In the genomic region with DNA sequence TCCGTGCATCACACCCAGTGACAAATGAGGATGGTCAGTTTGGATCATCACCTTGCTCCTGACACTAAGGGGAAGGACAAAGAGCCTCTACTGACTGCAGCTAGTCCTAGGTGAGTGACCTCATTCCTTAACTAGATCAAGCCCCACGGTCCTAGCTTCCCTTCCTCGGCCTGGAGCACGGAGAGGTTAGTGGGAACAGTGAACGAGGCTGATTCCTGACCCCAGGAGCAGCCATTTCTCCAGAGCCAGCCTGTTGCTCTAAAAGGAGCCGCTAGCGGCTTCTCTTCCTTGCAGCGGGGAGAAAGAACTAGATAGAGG, we compare ENCODE assay signal across 8 mouse cellular contexts. TPM values are rescaled to one million over a fixed set of nuclear protein-coding genes. Genes with fewer than 3 reads are reported as not detected.
DNase-seq lines count a peak whose midpoint lies in the region; ATAC-seq lines count a peak whose summit lies in the region.

No protein-coding gene starts in this region.

- WGBS in heart, embryonic 10.5 days: 14% methylated on average over 8 of the region's 8 CpGs
- WGBS in embryonic facial prominence, embryonic 11.5 days: 27% methylated on average over 8 of the region's 8 CpGs
- WGBS in limb, embryonic 12.5 days: 16% methylated on average over 8 of the region's 8 CpGs
- WGBS in stomach, embryonic 15.5 days: 3% methylated on average over 8 of the region's 8 CpGs

- H3K36me3 ChIP-seq in heart, embryonic 10.5 days: peaks cover 55% of the 10 kb centered on the region
- H3K36me3 ChIP-seq in embryonic facial prominence, embryonic 11.5 days (replicated peaks; ENCODE audit: control insufficient read depth, insufficient read depth, low read depth, low read length): peaks cover 18% of the 10 kb centered on the region
- H3K36me3 ChIP-seq in limb, embryonic 12.5 days: peaks cover 46% of the 10 kb centered on the region
- H3K36me3 ChIP-seq in stomach, embryonic 15.5 days: peaks cover 30% of the 10 kb centered on the region

- H3K9ac ChIP-seq in embryonic facial prominence, embryonic 11.5 days (replicated peaks; ENCODE audit: low read length): peak overlapping the region; percentile 93
- H3K9ac ChIP-seq in limb, embryonic 12.5 days (replicated peaks): peak overlapping the region; percentile 93
- peak overlapping the region; percentile 80 for H3K9ac ChIP-seq in stomach, embryonic 15.5 days

- H3K27me3 ChIP-seq in heart, embryonic 10.5 days (ENCODE audit: insufficient read depth, poor library complexity, severe bottlenecking): no peaks in the 10 kb centered on the region
- H3K27me3 ChIP-seq in embryonic facial prominence, embryonic 11.5 days (ENCODE audit: control insufficient read depth, insufficient read depth, low read length): no peaks in the 10 kb centered on the region
- H3K27me3 ChIP-seq in limb, embryonic 12.5 days: no peaks in the 10 kb centered on the region
- no peaks in the 10 kb centered on the region for H3K27me3 ChIP-seq in stomach, embryonic 15.5 days (replicated peaks)

- peaks cover 45% of the 10 kb centered on the region for H3K4me1 ChIP-seq in heart, embryonic 10.5 days
- H3K4me1 ChIP-seq in embryonic facial prominence, embryonic 11.5 days (ENCODE audit: control insufficient read depth, insufficient read depth, low read length): peaks cover 4% of the 10 kb centered on the region; the same call in 1 of the 2 replicates
- H3K4me1 ChIP-seq in limb, embryonic 12.5 days (replicated peaks): peaks cover 20% of the 10 kb centered on the region
- H3K4me1 ChIP-seq in stomach, embryonic 15.5 days: peaks cover 18% of the 10 kb centered on the region

- H3K4me2 ChIP-seq in embryonic facial prominence, embryonic 11.5 days (ENCODE audit: low read depth, low read length): peak overlapping the region; percentile 87
- H3K4me2 ChIP-seq in limb, embryonic 12.5 days: peak overlapping the region; percentile 94
- peak overlapping the region; percentile 87 for H3K4me2 ChIP-seq in stomach, embryonic 15.5 days

- no peak for ATAC-seq in embryonic facial prominence, embryonic 11.5 days (replicated peaks; ENCODE audit: insufficient number of reproducible peaks, low FRiP score, low TSS enrichment, low read depth)
- ATAC-seq in limb, embryonic 12.5 days (ENCODE audit: insufficient number of reproducible peaks, insufficient read depth, low FRiP score, low TSS enrichment, low read depth): no peak
- ATAC-seq in stomach, embryonic 15.5 days (ENCODE audit: insufficient read depth, low FRiP score, low read depth): no peak

- no peak for DNase-seq in heart, embryonic 10.5 days (ENCODE audit: low spot score)
- DNase-seq in heart, postnatal 10 days: no peak
- DNase-seq in 3T3-L1 (ENCODE audit: low read depth, low spot score): peak; percentile 48
- DNase-seq in embryonic facial prominence, embryonic 11.5 days (ENCODE audit: low spot score): no peak
- DNase-seq in layer of hippocampus, adult 9-10 months (ENCODE audit: low spot score): no peak
- no peak for DNase-seq in right cerebral cortex, postnatal 36 days (ENCODE audit: low spot score in 2 of 2)

- peak overlapping the region; percentile 73 for H3K4me3 ChIP-seq in heart, embryonic 10.5 days
- H3K4me3 ChIP-seq in embryonic facial prominence, embryonic 11.5 days (ENCODE audit: low read depth, low read length): peak overlapping the region; percentile 74
- peak overlapping the region; percentile 77 for H3K4me3 ChIP-seq in limb, embryonic 12.5 days (replicated peaks)
- H3K4me3 ChIP-seq in stomach, embryonic 15.5 days (replicated peaks): peak overlapping the region; percentile 85

- intact Hi-C loops in heart, postnatal 10 days (cut with DNase I): no loop called here

- H3K9me3 ChIP-seq in heart, embryonic 10.5 days: no peaks in the 10 kb centered on the region
- H3K9me3 ChIP-seq in embryonic facial prominence, embryonic 11.5 days (replicated peaks; ENCODE audit: control insufficient read depth, low read length): no peaks in the 10 kb centered on the region
- no peaks in the 10 kb centered on the region for H3K9me3 ChIP-seq in limb, embryonic 12.5 days
- no peaks in the 10 kb centered on the region for H3K9me3 ChIP-seq in stomach, embryonic 15.5 days

- H3K27ac ChIP-seq in heart, embryonic 10.5 days: peak overlapping the region; percentile 99
- H3K27ac ChIP-seq in embryonic facial prominence, embryonic 11.5 days (replicated peaks; ENCODE audit: low read depth, low read length): peak overlapping the region; percentile 68
- peak overlapping the region; percentile 94 for H3K27ac ChIP-seq in limb, embryonic 12.5 days
- H3K27ac ChIP-seq in stomach, embryonic 15.5 days: peak overlapping the region; percentile 93

RNA-seq across cellular contexts. Expression of gene Tnnc1, which starts 2.9 kb away (rescaled TPM):
- 1,899 and 2,942 TPM in 2 replicates for polyA plus RNA-seq in heart, embryonic 10.5 days (2016; fragmentation: Nextera tagmentation; extraction: Ambion mirVana)
- 1,000 to 10,000 TPM; 5,439 to 5,458 TPM for total RNA-seq in heart, postnatal 10 days (2021)
- 10.0 and 25.3 TPM in 2 replicates for polyA plus RNA-seq in embryonic facial prominence, embryonic 11.5 days (2014; fragmentation: Nextera tagmentation; extraction: Ambion mirVana)
- polyA plus RNA-seq in limb, embryonic 12.5 days (2016; fragmentation: Nextera tagmentation; extraction: Ambion mirVana): 140 and 161 TPM in 2 replicates
- 7.1 and 9.8 TPM in 2 replicates for polyA plus RNA-seq in stomach, embryonic 15.5 days (2015; fragmentation: Nextera tagmentation; extraction: Ambion mirVana)

RNA-seq across cellular contexts. Expression of gene Nisch, which starts 11.5 kb away (rescaled TPM):
- 457 and 500 TPM in 2 replicates for polyA plus RNA-seq in heart, embryonic 10.5 days (2016; fragmentation: Nextera tagmentation; extraction: Ambion mirVana)
- total RNA-seq in heart, postnatal 10 days (2021): 100 to 1,000 TPM; 234 to 236 TPM
- polyA plus RNA-seq in embryonic facial prominence, embryonic 11.5 days (2014; fragmentation: Nextera tagmentation; extraction: Ambion mirVana): 270 and 277 TPM in 2 replicates
- 507 and 522 TPM in 2 replicates for polyA plus RNA-seq in limb, embryonic 12.5 days (2016; fragmentation: Nextera tagmentation; extraction: Ambion mirVana)
- 319 and 363 TPM in 2 replicates for polyA plus RNA-seq in stomach, embryonic 15.5 days (2015; fragmentation: Nextera tagmentation; extraction: Ambion mirVana)

RNA-seq across cellular contexts. Expression of gene Sema3g, which starts 12.5 kb away (rescaled TPM):
- 0.47 and 0.54 TPM in 2 replicates for polyA plus RNA-seq in heart, embryonic 10.5 days (2016; fragmentation: Nextera tagmentation; extraction: Ambion mirVana)
- 10 to 100 TPM; 15.1 to 16.9 TPM for total RNA-seq in heart, postnatal 10 days (2021)
- polyA plus RNA-seq in embryonic facial prominence, embryonic 11.5 days (2014; fragmentation: Nextera tagmentation; extraction: Ambion mirVana): 0.21 and 0.24 TPM in 2 replicates
- polyA plus RNA-seq in limb, embryonic 12.5 days (2016; fragmentation: Nextera tagmentation; extraction: Ambion mirVana): 0.58 and 0.84 TPM in 2 replicates
- 0.73 and 1.0 TPM in 2 replicates for polyA plus RNA-seq in stomach, embryonic 15.5 days (2015; fragmentation: Nextera tagmentation; extraction: Ambion mirVana)

RNA-seq across cellular contexts. Expression of gene Stab1, which starts 36.8 kb away (rescaled TPM):
- 28.9 and 30.2 TPM in 2 replicates for polyA plus RNA-seq in heart, embryonic 10.5 days (2016; fragmentation: Nextera tagmentation; extraction: Ambion mirVana)
- total RNA-seq in heart, postnatal 10 days (2021): 10 to 100 TPM; 77.3 to 78.9 TPM
- 19.8 and 23.6 TPM in 2 replicates for polyA plus RNA-seq in embryonic facial prominence, embryonic 11.5 days (2014; fragmentation: Nextera tagmentation; extraction: Ambion mirVana)
- polyA plus RNA-seq in limb, embryonic 12.5 days (2016; fragmentation: Nextera tagmentation; extraction: Ambion mirVana): 14.9 and 18.0 TPM in 2 replicates
- polyA plus RNA-seq in stomach, embryonic 15.5 days (2015; fragmentation: Nextera tagmentation; extraction: Ambion mirVana): 35.0 and 38.5 TPM in 2 replicates

RNA-seq across cellular contexts. Expression of gene Phf7, which starts 45.9 kb away (rescaled TPM):
- 8.4 and 11.8 TPM in 2 replicates for polyA plus RNA-seq in heart, embryonic 10.5 days (2016; fragmentation: Nextera tagmentation; extraction: Ambion mirVana)
- 1 to 10 TPM; 5.2 to 6.0 TPM for total RNA-seq in heart, postnatal 10 days (2021)
- 12.5 and 14.2 TPM in 2 replicates for polyA plus RNA-seq in embryonic facial prominence, embryonic 11.5 days (2014; fragmentation: Nextera tagmentation; extraction: Ambion mirVana)
- polyA plus RNA-seq in limb, embryonic 12.5 days (2016; fragmentation: Nextera tagmentation; extraction: Ambion mirVana): 13.5 and 14.1 TPM in 2 replicates
- 11.2 and 11.8 TPM in 2 replicates for polyA plus RNA-seq in stomach, embryonic 15.5 days (2015; fragmentation: Nextera tagmentation; extraction: Ambion mirVana)

Comparison
In these comparisons a context has a peak if more than half of its experiments do, and no peak if none do; other contexts are left out.
1. RNA of gene Tnnc1, which starts 2.9 kb away (polyA plus RNA-seq): 1,899 to 2,942 TPM in heart, embryonic 10.5 days; 140 to 161 TPM in limb, embryonic 12.5 days, 10.0 to 25.3 TPM in embryonic facial prominence, embryonic 11.5 days and 7.1 to 9.8 TPM in stomach, embryonic 15.5 days; every median in the first group is over 10 times any median in the second.
2. Peak in every context shown above with its lines, with median percentiles within 50 percentile points of each other: H3K27ac ChIP-seq, H3K4me3 ChIP-seq, H3K4me2 ChIP-seq and H3K9ac ChIP-seq.